Mouse (Mus musculus) ovary, postnatal 36 days (tissue): ENCODE data around the gene Ttpal.

Experiments
- DNase-seq: peaks from one replicate; pipeline ENCODE4 v3.0.0; 2022; ENCODE audit warnings: low spot score, mixed read lengths

The Ttpal gene

GRCm38 (mm10) chr2:163661371-163661850, 59.3 kb downstream of the Ttpal start:
- no peak for DNase-seq

- no peak for DNase-seq
These were observed 60.0 kb downstream of the Ttpal start for GRCm38 (mm10) chr2:163662076-163662475.

- no peak for DNase-seq
These were observed 60.6 kb downstream of the Ttpal start for GRCm38 (mm10) chr2:163662698-163663221.

GRCm38 (mm10) chr2:163663930-163664329, 61.8 kb downstream of the Ttpal start:
- no peak for DNase-seq

- DNase-seq = no peak
These were observed 64.9 kb downstream of the Ttpal start for GRCm38 (mm10) chr2:163667045-163667444.
